Mouse (Mus musculus) mature B cell (primary cell): ENCODE measurements around the gene Tbc1d23.

Source experiments
- in situ Hi-C: fragments of 300-500 bp; cut with MboI; formaldehyde crosslinking; loops from 2 replicates; pipeline ENCODE4 v1.14.3; 2019

Gene Tbc1d23

GRCm38 (mm10) chr16:57163694-57164093 lies 67.6 kb downstream of the Tbc1d23 start:
- in situ Hi-C loops, result no loop called here

- in situ Hi-C loops, result no loop called here
Observed at GRCm38 (mm10) chr16:57162841-57163240, 68.5 kb downstream of the Tbc1d23 start.

GRCm38 (mm10) chr16:57159835-57160234 lies 71.5 kb downstream of the Tbc1d23 start:
- in situ Hi-C loops, result no loop called here

- in situ Hi-C loops, result no loop called here
Observed at GRCm38 (mm10) chr16:57157728-57158127, 73.6 kb downstream of the Tbc1d23 start.

GRCm38 (mm10) chr16:57157076-57157475 lies 74.2 kb downstream of the Tbc1d23 start:
- in situ Hi-C loops, result no loop called here

- in situ Hi-C loops, result no loop called here
Observed at GRCm38 (mm10) chr16:57155899-57156298, 75.4 kb downstream of the Tbc1d23 start.

- in situ Hi-C loops, result no loop called here
Observed at GRCm38 (mm10) chr16:57151437-57151836, 79.9 kb downstream of the Tbc1d23 start.

- in situ Hi-C loops, result no loop called here
Observed at GRCm38 (mm10) chr16:57144741-57145140, 86.6 kb downstream of the Tbc1d23 start.

- in situ Hi-C loops, result no loop called here
Observed at GRCm38 (mm10) chr16:57133611-57134010, 97.7 kb downstream of the Tbc1d23 start.

- in situ Hi-C loops, result no loop called here
Observed at GRCm38 (mm10) chr16:57132326-57132725, 99.0 kb downstream of the Tbc1d23 start.

- in situ Hi-C loops, result no loop called here
Observed at GRCm38 (mm10) chr16:57131544-57131943, 99.8 kb downstream of the Tbc1d23 start.

- in situ Hi-C loops, result no loop called here
Observed at GRCm38 (mm10) chr16:57130752-57131400, 100.4 kb downstream of the Tbc1d23 start.

GRCm38 (mm10) chr16:57127825-57128224 lies 103.5 kb downstream of the Tbc1d23 start:
- in situ Hi-C loops, result no loop called here

GRCm38 (mm10) chr16:57126268-57126667 lies 105.0 kb downstream of the Tbc1d23 start:
- in situ Hi-C loops, result no loop called here

GRCm38 (mm10) chr16:57122682-57123445 lies 108.4 kb downstream of the Tbc1d23 start:
- in situ Hi-C loops, result no loop called here

GRCm38 (mm10) chr16:57121816-57122415 lies 109.4 kb downstream of the Tbc1d23 start:
- in situ Hi-C loops, result no loop called here

- in situ Hi-C loops, result no loop called here
Observed at GRCm38 (mm10) chr16:57120913-57121815, 110.1 kb downstream of the Tbc1d23 start, which contains the start of gene Tomm70a. Gene Tomm70a (plus strand): TSS chr16:57121703.
